Mouse (Mus musculus): ENCODE data around the gene Tgm1. TPM values are rescaled to one million over a fixed set of nuclear protein-coding genes. Genes with fewer than 3 reads are reported as not detected.

Tgm1 gene
- total RNA-seq, 2 experiments from 2014 or later = 0.39 to 0.49 TPM

DNA sequence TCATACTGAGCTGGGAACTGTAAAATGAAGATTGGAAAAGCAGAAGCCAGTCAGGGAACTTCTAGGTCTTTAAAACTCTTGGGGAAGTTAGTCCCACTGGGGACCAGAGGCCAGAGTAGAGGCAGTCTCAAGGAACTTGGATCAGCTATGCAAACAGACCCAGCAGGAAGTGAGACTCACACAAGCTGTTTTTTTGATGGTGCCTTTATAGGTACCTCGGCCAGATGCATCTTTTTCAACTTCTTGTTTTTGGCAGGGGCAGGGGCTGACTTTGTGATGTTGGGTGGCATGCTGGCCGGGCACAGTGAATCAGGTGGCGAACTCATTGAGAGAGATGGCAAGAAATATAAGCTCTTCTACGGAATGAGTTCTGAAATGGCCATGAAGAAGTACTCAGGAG, 36.1 kb downstream of the Tgm1 start:
- DNase-seq (ENCODE audit: low spot score in 2 of 2) = no peak

DNA sequence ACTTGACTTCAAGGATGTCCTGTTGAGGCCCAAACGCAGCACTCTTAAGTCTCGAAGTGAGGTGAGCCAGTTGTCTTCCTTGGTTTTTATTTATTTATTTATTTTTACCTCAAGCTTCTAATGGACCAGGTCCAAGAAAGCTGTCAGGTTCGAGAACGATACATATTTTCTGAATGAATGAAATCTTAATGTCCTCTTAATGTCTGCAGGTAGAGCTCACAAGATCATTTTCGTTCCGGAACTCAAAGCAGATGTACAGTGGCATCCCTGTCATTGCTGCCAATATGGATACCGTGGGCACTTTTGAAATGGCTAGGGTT, 41.0 kb downstream of the Tgm1 start:
- no peak for DNase-seq (ENCODE audit: low spot score in 2 of 2)

- DNase-seq (ENCODE audit: low spot score in 2 of 2) = peak; percentile 47 to 82
Measured at GRCm38 (mm10) chr14:55671833-55672740, 41.6 kb downstream of the Tgm1 start, which contains the start of the genes Gmpr2 and Nedd8. TSS of gene Gmpr2 (plus strand) at chr14:55671941. TSS of gene Nedd8 (minus strand) at chr14:55672124.

DNA sequence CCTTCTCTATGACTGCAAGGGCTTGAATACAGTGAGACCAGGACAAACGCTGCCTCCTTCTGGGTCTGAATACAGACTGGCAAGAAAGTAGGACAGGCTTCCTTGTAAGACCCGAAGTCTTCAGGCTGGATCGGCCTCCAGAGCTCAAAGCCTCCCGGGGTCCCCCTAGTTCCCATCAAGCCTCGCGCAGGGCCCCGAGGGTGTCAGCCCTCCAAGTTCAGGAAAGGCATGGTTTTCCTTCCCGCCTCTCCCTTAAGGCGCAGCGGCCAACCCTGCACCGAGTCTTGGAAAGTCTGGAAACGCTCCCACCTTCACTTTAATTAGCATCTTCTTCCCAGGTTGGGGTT, 42.3 kb downstream of the Tgm1 start:
- DNase-seq (ENCODE audit: low spot score in 2 of 2) = no peak

- no peak for DNase-seq (ENCODE audit: low spot score in 2 of 2)
Measured at GRCm38 (mm10) chr14:55660636-55661035, 53.1 kb downstream of the Tgm1 start.

GRCm38 (mm10) chr14:55659960-55660573, 53.7 kb downstream of the Tgm1 start, which contains the start of gene Mdp1:
TSS of gene Mdp1 (minus strand) at chr14:55660508.
- peak; percentile 57 to 79 for DNase-seq (ENCODE audit: low spot score in 2 of 2)

- no peak for DNase-seq (ENCODE audit: low spot score in 2 of 2)
Measured at GRCm38 (mm10) chr14:55658011-55658410, 55.7 kb downstream of the Tgm1 start.

GRCm38 (mm10) chr14:55656935-55657334, 56.8 kb downstream of the Tgm1 start:
- no peak for DNase-seq (ENCODE audit: low spot score in 2 of 2)

DNA sequence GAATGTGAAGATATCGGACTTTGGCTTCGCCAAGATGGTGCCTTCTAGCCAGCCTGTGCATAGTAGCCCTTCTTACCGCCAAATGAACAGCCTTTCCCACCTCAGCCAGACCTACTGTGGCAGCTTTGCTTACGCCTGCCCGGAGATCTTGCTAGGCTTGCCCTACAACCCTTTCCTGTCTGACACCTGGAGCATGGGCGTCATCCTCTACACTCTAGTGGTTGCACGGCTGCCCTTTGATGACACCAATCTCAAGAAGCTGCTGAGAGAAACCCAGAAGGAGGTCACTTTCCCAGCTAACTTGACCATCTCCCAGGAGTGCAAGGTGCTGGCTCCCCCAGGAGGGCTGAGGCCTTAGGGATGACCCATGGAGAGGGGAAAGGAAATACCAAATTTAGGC, 62.2 kb downstream of the Tgm1 start:
- DNase-seq (ENCODE audit: low spot score in 2 of 2) = no peak

Other genes with a start within 250 kb of the Tgm1 start
- 10 to 100 TPM; 23.7 to 28.5 TPM for gene Dhrs4, start 235.2 kb downstream of the Tgm1 start, total RNA-seq (2021)
- 1 to 10 TPM; 3.2 to 4.4 TPM for gene Carmil3, start 223.3 kb downstream of the Tgm1 start, total RNA-seq (2021)
- gene Cpne6, start 203.5 kb downstream of the Tgm1 start, total RNA-seq (2021) = not detected
- not detected for gene Nrl, start 188.9 kb downstream of the Tgm1 start, total RNA-seq (2021)
- 10 to 100 TPM; 21.6 to 21.8 TPM for gene Pck2, start 173.7 kb downstream of the Tgm1 start, total RNA-seq (2021)
- 10 to 100 TPM; 44.5 to 54.3 TPM for gene Dcaf11, start 153.9 kb downstream of the Tgm1 start, total RNA-seq (2021)
- gene A730061H03Rik, start 153.5 kb downstream of the Tgm1 start, total RNA-seq (2021) = 1 to 10 TPM in 1 of 2 experiments, not detected in 1; 1.4 TPM
- 100 to 1,000 TPM; 294 to 332 TPM for gene Fitm1, start 138.3 kb downstream of the Tgm1 start, total RNA-seq (2021)
- gene Psme1, start 135.8 kb downstream of the Tgm1 start, total RNA-seq (2021) = 10 to 100 TPM; 82.0 to 88.4 TPM
- gene Emc9, start 128.6 kb downstream of the Tgm1 start, total RNA-seq (2021) = 10 to 100 TPM; 49.1 to 53.6 TPM
- 100 to 1,000 TPM; 124 to 153 TPM for gene Psme2, start 122.8 kb downstream of the Tgm1 start, total RNA-seq (2021)
- 10 to 100 TPM; 21.2 to 22.4 TPM for gene Rnf31, start 122.2 kb downstream of the Tgm1 start, total RNA-seq (2021)
- gene Irf9, start 110.4 kb downstream of the Tgm1 start, total RNA-seq (2021) = 1 to 10 TPM; 7.0 to 9.0 TPM
- gene Rec8, start 95.9 kb downstream of the Tgm1 start, total RNA-seq (2021) = 1 to 10 TPM; 2.7 to 3.2 TPM
- 100 to 1,000 TPM in 1 of 2 experiments, 10 to 100 TPM in 1; 97.6 to 104 TPM for gene Ipo4, start 78.0 kb downstream of the Tgm1 start, total RNA-seq (2021)
- gene Gm49378, start 76.0 kb downstream of the Tgm1 start, total RNA-seq (2021) = 1 to 10 TPM; 1.7 to 2.4 TPM
- gene Tm9sf1, start 70.1 kb downstream of the Tgm1 start, total RNA-seq (2021) = 10 to 100 TPM; 46.8 to 47.8 TPM
- 1 to 10 TPM; 1.4 to 2.0 TPM for gene Tssk4, start 63.7 kb downstream of the Tgm1 start, total RNA-seq (2021)
- 10 to 100 TPM; 27.2 to 27.5 TPM for gene Mdp1, start 53.4 kb downstream of the Tgm1 start, total RNA-seq (2021)
- 10 to 100 TPM; 12.7 to 13.9 TPM for gene Gmpr2, start 42.0 kb downstream of the Tgm1 start, total RNA-seq (2021)
- gene Nedd8, start 41.8 kb downstream of the Tgm1 start, total RNA-seq (2021) = 100 to 1,000 TPM; 257 to 278 TPM
- gene Tinf2, start 32.1 kb downstream of the Tgm1 start, total RNA-seq (2021) = 10 to 100 TPM; 21.6 to 21.7 TPM
- 10 to 100 TPM; 10.9 to 12.8 TPM for gene Rabggta, start 8.3 kb upstream of the Tgm1 start, total RNA-seq (2021)
- 10 to 100 TPM; 40.1 to 41.3 TPM for gene Dhrs1, start 31.8 kb upstream of the Tgm1 start, total RNA-seq (2021)
- gene Nop9, start 31.8 kb upstream of the Tgm1 start, total RNA-seq (2021) = 10 to 100 TPM; 16.9 to 18.5 TPM
- under 1 TPM in 1 of 2 experiments, not detected in 1; 0.36 TPM for gene Cideb, start 44.5 kb upstream of the Tgm1 start, total RNA-seq (2021)
- gene Ltb4r2, start 47.5 kb upstream of the Tgm1 start, total RNA-seq (2021) = under 1 TPM; 0.13 to 0.20 TPM
- under 1 TPM; 0.49 to 0.64 TPM for gene Ltb4r1, start 52.0 kb upstream of the Tgm1 start, total RNA-seq (2021)
- gene Adcy4, start 70.2 kb upstream of the Tgm1 start, total RNA-seq (2021) = 10 to 100 TPM in 1 of 2 experiments, 1 to 10 TPM in 1; 9.2 to 11.3 TPM
- 10 to 100 TPM in 1 of 2 experiments, 1 to 10 TPM in 1; 9.4 to 10.7 TPM for gene Ripk3, start 74.9 kb upstream of the Tgm1 start, total RNA-seq (2021)
- gene Nfatc4, start 109.2 kb upstream of the Tgm1 start, total RNA-seq (2021) = 10 to 100 TPM; 23.0 to 26.0 TPM
- gene Nynrin, start 140.1 kb upstream of the Tgm1 start, total RNA-seq (2021) = 10 to 100 TPM; 27.5 to 33.0 TPM
- under 1 TPM; 0.47 to 0.52 TPM for gene Cbln3, start 170.5 kb upstream of the Tgm1 start, total RNA-seq (2021)
- 10 to 100 TPM; 15.7 to 16.9 TPM for gene Khnyn, start 171.0 kb upstream of the Tgm1 start, total RNA-seq (2021)
- 10 to 100 TPM; 45.7 to 50.1 TPM for gene Sdr39u1, start 186.4 kb upstream of the Tgm1 start, total RNA-seq (2021)
- 10 to 100 TPM; 70.9 to 91.6 TPM for gene Cma1, start 230.7 kb upstream of the Tgm1 start, total RNA-seq (2021)
- 1 to 10 TPM; 3.7 to 4.2 TPM for gene Cma2, start 237.1 kb upstream of the Tgm1 start, total RNA-seq (2021)

Measured in gastrocnemius, postnatal 4 days (tissue).